Mouse (Mus musculus) neutrophil, adult 5-6 weeks (primary cell): ENCODE measurements around the gene Bcr. TPM values are rescaled to one million over a fixed set of nuclear protein-coding genes. Genes with fewer than 3 reads are reported as not detected.
A peak's percentile ranks its signal among the peaks of the same experiment; 100 is the strongest.

Experiments
- ATAC-seq: fragments of 151-379, 151-347 bp; 2 replicates; pipeline ENCODE4 v1.8.0; 2017; ENCODE audit warnings: mild to moderate bottlenecking, moderate TSS enrichment; ENCODE audit not compliant: insufficient number of reproducible peaks, poor library complexity, low FRiP score, severe bottlenecking; ENCODE audit errors: extremely low read depth
- total RNA-seq: library from RNA; stranded (forward); fragments of 200-1000 nt; gene quantifications from 2 replicates; pipeline ENCODE4 v1.2.3, GENCODE M21; 2017

Bcr gene
- total RNA-seq, 1 experiment from 2014 or later: 28.3 TPM

- ATAC-seq: no peak
Observed at GRCm38 (mm10) chr10:75054125-75054524, 6.3 kb upstream of the Bcr start.

- ATAC-seq: peak; percentile 47; the same call in 1 of the 2 replicates
Observed at GRCm38 (mm10) chr10:75055672-75056071, 4.7 kb upstream of the Bcr start.

GRCm38 (mm10) chr10:75056255-75056654, 4.1 kb upstream of the Bcr start:
- no peak for ATAC-seq

GRCm38 (mm10) chr10:75058336-75058735, 2.1 kb upstream of the Bcr start:
- no peak for ATAC-seq

GRCm38 (mm10) chr10:75058761-75059395, 1.5 kb upstream of the Bcr start:
- no peak for ATAC-seq

GRCm38 (mm10) chr10:75059396-75059795, 996 bp upstream of the Bcr start:
- ATAC-seq: peak; percentile 72

GRCm38 (mm10) chr10:75060843-75061235, 447 bp downstream of the Bcr start:
- ATAC-seq: no peak

GRCm38 (mm10) chr10:75061341-75062188, 1.2 kb downstream of the Bcr start:
- ATAC-seq: no peak

GRCm38 (mm10) chr10:75062189-75062561, 1.8 kb downstream of the Bcr start:
- ATAC-seq: no peak

- ATAC-seq: no peak
Observed at GRCm38 (mm10) chr10:75062621-75063020, 2.2 kb downstream of the Bcr start.

- no peak for ATAC-seq
Observed at GRCm38 (mm10) chr10:75063301-75063965, 3.0 kb downstream of the Bcr start.

- no peak for ATAC-seq
Observed at GRCm38 (mm10) chr10:75065691-75066090, 5.3 kb downstream of the Bcr start.

GRCm38 (mm10) chr10:75067446-75067845, 7.1 kb downstream of the Bcr start:
- no peak for ATAC-seq

- no peak for ATAC-seq
Observed at GRCm38 (mm10) chr10:75068086-75068485, 7.7 kb downstream of the Bcr start.

GRCm38 (mm10) chr10:75068624-75069328, 8.4 kb downstream of the Bcr start:
- ATAC-seq: no peak

GRCm38 (mm10) chr10:75070281-75070976, 10.0 kb downstream of the Bcr start:
- no peak for ATAC-seq

- no peak for ATAC-seq
Observed at GRCm38 (mm10) chr10:75075665-75076064, 15.3 kb downstream of the Bcr start.

GRCm38 (mm10) chr10:75078174-75079128, 18.1 kb downstream of the Bcr start:
- ATAC-seq: no peak
